Mouse (Mus musculus): ENCODE data around the gene Mon1a. TPM values are rescaled to one million over a fixed set of nuclear protein-coding genes. Genes with fewer than 3 reads are reported as not detected.

Gene Mon1a
- polyA plus RNA-seq, 1 experiment from 2014 or later: 5.8 TPM

DNA sequence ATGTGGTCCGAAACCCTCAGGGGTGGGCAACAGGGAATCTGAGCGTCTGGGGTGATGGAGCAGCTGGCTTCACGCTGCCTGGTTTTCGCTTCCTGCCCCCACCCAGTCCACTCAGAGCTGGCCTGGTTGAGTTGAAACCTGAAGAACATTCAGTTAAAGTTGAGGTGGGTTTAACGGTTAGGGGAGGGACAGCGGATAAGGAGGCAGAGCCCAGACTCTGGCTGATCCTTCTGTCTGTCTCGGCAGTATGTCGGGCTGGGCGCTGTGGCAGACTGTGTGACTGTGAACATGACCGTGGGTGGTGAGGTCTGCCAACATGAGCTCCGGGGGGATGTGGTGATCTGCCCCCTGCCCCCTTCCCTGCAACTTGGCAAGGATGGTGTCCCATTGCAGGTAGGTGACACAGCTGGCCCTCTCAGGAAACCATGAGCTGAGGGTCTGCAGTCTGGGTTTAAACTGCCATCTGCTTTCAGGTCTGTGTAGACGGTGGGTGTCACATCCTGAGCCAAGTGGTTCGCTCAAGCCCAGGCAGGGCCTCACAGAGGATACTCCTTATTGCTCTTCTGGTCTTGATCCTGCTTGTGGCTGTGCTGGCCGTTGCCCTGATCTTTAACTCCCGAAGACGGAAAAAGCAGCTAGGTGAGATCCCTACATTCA, 26.9 kb downstream of the Mon1a start:
- H3K27me3 ChIP-seq (ENCODE audit: insufficient read depth, low read length): no peaks in the 10 kb centered on the region
- TF ChIP-seq EP300 (IDR thresholded peaks at IDR 0.05; ENCODE audit: low read depth): no peak
- H3K36me3 ChIP-seq (replicated peaks; ENCODE audit: insufficient read depth, low read length): 0 out of 2 replicates have a peak, but pooled peaks cover 2% of the 10 kb centered on the region
- H3K4me2 ChIP-seq (ENCODE audit: low read depth, low read length): no peak overlapping the region
- no peaks in the 10 kb centered on the region for H3K9me3 ChIP-seq (ENCODE audit: low read length)
- no peak overlapping the region for H3K9ac ChIP-seq (replicated peaks)
- no peak for ATAC-seq
- no peak overlapping the region for H3K4me3 ChIP-seq (ENCODE audit: low read depth, low read length)
- 73% methylated on average over 16 of the region's 16 CpGs for WGBS (ENCODE audit: insufficient replicate concordance)
- H3K27ac ChIP-seq (ENCODE audit: low read depth): no peak overlapping the region
- no peak for DNase-seq
- H3K4me1 ChIP-seq (ENCODE audit: insufficient read depth): no peaks in the 10 kb centered on the region

DNA sequence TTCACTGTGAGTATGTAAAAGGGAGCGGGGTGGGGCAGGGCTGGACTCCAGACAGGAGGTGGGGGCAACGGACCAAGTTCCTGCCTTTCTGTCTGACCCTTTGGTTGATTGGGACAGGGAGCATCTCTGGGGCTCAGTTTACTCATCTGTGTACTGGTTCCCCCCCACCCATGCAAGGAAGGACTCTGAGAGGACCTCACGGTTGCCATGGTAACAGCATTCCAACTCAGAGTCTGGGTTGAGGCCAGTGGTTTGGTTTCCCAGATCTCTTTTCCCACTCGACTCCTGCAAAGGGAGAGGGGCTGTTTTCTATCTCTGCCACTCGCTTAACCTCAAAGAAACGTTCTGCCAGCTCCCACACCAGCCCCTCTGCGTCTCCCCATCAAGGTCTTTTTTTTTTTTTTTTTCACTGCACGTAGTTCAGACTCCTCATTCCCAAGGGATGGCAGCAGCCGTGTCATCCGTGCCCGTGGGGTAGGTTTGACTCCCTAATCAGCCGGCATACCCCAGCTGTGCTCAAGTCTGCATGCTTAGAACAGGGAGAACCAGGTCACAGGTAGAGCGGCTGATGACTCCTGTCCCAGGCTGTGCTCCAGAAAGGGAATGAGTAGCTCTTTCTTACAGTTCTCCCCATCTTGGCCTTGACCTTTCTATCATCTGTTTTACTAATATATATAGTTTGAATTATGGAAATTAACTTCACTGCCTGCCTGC, 30.1 kb downstream of the Mon1a start:
- ATAC-seq (no peak), DNase-seq (no peak)
- no peaks in the 10 kb centered on the region for H3K27me3 ChIP-seq (ENCODE audit: insufficient read depth, low read length)
- 0 out of 2 replicates have a peak, but pooled peaks cover 2% of the 10 kb centered on the region for H3K36me3 ChIP-seq (replicated peaks; ENCODE audit: insufficient read depth, low read length)
- no peak overlapping the region for H3K9ac ChIP-seq (replicated peaks)
- no peaks in the 10 kb centered on the region for H3K4me1 ChIP-seq (ENCODE audit: insufficient read depth)
- no peaks in the 10 kb centered on the region for H3K9me3 ChIP-seq (ENCODE audit: low read length)
- no peak overlapping the region for H3K4me2 ChIP-seq (ENCODE audit: low read depth, low read length)
- 47% methylated on average over 13 of the region's 13 CpGs for WGBS (ENCODE audit: insufficient replicate concordance)
- TF ChIP-seq CTCF (IDR thresholded peaks at IDR 0.05; ENCODE audit: low read depth) (no peak), EP300 (IDR thresholded peaks at IDR 0.05; ENCODE audit: low read depth) (no peak)
- H3K4me3 ChIP-seq (ENCODE audit: low read depth, low read length): no peak overlapping the region
- H3K27ac ChIP-seq (ENCODE audit: low read depth): no peak overlapping the region

DNA sequence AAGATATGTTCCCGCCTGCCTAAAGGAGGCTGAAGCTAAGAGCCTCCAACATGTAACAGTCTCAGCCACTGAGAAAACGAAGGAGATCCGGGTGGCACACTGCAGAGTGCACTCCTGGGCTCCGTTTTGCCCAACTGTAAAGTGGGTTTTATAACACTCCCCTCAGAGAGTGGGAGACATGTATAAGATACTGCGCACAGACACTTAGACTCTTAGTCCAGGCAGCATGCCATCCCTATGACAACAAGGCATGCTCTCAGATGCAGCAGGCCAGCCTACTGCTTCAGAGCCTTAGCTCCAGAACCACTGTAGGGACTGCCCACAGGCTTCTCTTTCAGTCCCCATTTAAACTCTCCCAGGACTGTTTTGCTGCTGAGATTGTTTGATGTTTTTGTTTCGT, 30.9 kb downstream of the Mon1a start:
- DNase-seq (no peak), ATAC-seq (no peak)
- peaks cover 3% of the 10 kb centered on the region; the same call in 1 of the 2 replicates for H3K4me1 ChIP-seq (ENCODE audit: insufficient read depth)
- H3K27me3 ChIP-seq (ENCODE audit: insufficient read depth, low read length): no peaks in the 10 kb centered on the region
- no peak overlapping the region for H3K9ac ChIP-seq (replicated peaks)
- no peaks in the 10 kb centered on the region for H3K9me3 ChIP-seq (ENCODE audit: low read length)
- no peak overlapping the region for H3K4me3 ChIP-seq (ENCODE audit: low read depth, low read length)
- no peak overlapping the region for H3K27ac ChIP-seq (ENCODE audit: low read depth)
- H3K4me2 ChIP-seq (ENCODE audit: low read depth, low read length): no peak overlapping the region
- 0 out of 2 replicates have a peak, but pooled peaks cover 2% of the 10 kb centered on the region for H3K36me3 ChIP-seq (replicated peaks; ENCODE audit: insufficient read depth, low read length)
- TF ChIP-seq EP300 (IDR thresholded peaks at IDR 0.05; ENCODE audit: low read depth): no peak
- no peak for TF ChIP-seq CTCF (IDR thresholded peaks at IDR 0.05; ENCODE audit: low read depth)
- WGBS (ENCODE audit: insufficient replicate concordance): 77% methylated on average over 6 of the region's 6 CpGs

DNA sequence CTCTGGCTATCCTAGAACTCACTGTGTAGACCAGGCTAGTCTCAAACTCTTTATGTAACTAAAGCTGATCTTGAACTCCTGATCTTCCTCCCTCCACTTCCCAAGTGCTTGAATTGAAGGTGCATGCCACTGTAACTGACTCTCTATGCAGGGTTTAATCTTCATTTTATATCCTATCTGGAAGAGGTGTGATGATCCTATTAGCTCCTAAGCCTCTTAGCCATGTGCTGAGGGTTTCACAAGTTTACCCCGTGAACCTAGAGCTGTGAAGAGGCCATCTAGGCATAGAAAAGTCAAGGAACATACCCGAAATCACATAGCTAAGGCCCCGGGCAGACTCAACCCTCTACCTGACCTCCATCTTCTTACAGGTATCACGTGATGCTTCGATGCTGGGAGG, 31.5 kb downstream of the Mon1a start:
- Histone ChIP-seq H3K4me1 (ENCODE audit: insufficient read depth) (peaks cover 3% of the 10 kb centered on the region; the same call in 1 of the 2 replicates), H3K4me2 (ENCODE audit: low read depth, low read length) (no peak overlapping the region), H3K4me3 (ENCODE audit: low read depth, low read length) (no peak overlapping the region), H3K27ac (ENCODE audit: low read depth) (no peak overlapping the region), H3K9me3 (ENCODE audit: low read length) (no peaks in the 10 kb centered on the region), H3K36me3 (replicated peaks; ENCODE audit: insufficient read depth, low read length) (0 out of 2 replicates have a peak, but pooled peaks cover 2% of the 10 kb centered on the region), H3K9ac (replicated peaks) (no peak overlapping the region), H3K27me3 (ENCODE audit: insufficient read depth, low read length) (no peaks in the 10 kb centered on the region)
- WGBS (ENCODE audit: insufficient replicate concordance): 68% methylated on average over 5 of the region's 5 CpGs
- ATAC-seq: no peak
- TF ChIP-seq EP300 (IDR thresholded peaks at IDR 0.05; ENCODE audit: low read depth) (no peak), CTCF (IDR thresholded peaks at IDR 0.05; ENCODE audit: low read depth) (no peak)
- DNase-seq: no peak

DNA sequence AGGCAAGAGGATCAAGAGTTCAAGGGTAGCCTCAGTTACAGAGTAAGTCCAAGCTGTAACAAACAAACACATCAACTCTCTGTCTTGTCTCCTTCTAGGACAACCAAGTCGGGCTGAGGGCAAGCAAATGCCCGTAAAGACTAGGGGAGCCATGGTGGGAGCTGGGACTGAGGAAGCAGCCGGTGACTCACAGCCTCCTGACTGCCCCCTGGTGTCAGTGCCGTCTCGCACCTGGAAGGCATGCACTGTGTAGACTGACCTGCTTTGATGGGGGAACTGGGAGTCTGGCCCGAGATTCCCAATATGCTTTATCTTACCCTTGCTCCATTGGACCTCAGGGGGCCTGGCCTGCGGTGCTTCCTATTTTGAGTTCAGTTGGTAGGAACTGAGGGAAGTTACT, 35.1 kb downstream of the Mon1a start:
- Histone ChIP-seq H3K27me3 (ENCODE audit: insufficient read depth, low read length) (0 out of 2 replicates have a peak, but pooled peaks cover 2% of the 10 kb centered on the region), H3K9ac (replicated peaks) (no peak overlapping the region), H3K4me2 (ENCODE audit: low read depth, low read length) (no peak overlapping the region), H3K4me1 (ENCODE audit: insufficient read depth) (peaks cover 3% of the 10 kb centered on the region; the same call in 1 of the 2 replicates), H3K9me3 (ENCODE audit: low read length) (no peaks in the 10 kb centered on the region), H3K36me3 (replicated peaks; ENCODE audit: insufficient read depth, low read length) (0 out of 2 replicates have a peak, but pooled peaks cover 2% of the 10 kb centered on the region), H3K4me3 (ENCODE audit: low read depth, low read length) (no peak overlapping the region), H3K27ac (ENCODE audit: low read depth) (no peak overlapping the region)
- TF ChIP-seq EP300 (IDR thresholded peaks at IDR 0.05; ENCODE audit: low read depth): no peak
- TF ChIP-seq CTCF (IDR thresholded peaks at IDR 0.05; ENCODE audit: low read depth): peak; percentile 73
- 30% methylated on average over 7 of the region's 7 CpGs for WGBS (ENCODE audit: insufficient replicate concordance)
- ATAC-seq (peak; percentile 64; the same call in 1 of the 2 replicates), DNase-seq (peak; percentile 70)

DNA sequence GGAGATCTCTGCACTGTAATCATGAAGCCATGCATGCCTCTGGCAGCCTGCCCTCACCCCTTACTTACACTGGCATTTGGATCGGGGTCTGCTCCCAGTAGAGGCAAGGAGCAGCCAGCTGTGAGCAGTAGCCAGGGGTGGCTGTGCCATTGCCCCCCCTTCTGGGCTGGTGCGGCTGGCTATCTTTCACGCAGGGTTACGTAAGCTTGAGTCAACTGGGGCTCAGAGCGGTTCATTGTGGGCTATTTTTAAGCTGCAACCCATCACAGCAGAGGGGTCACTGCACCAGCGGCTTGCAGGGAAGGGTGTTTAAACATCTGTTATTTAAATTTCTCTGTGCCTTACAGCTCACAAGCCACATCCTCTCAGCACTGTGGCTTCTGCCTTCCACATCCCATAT, 36.0 kb downstream of the Mon1a start:
- Histone ChIP-seq H3K4me2 (ENCODE audit: low read depth, low read length) (no peak overlapping the region), H3K4me3 (ENCODE audit: low read depth, low read length) (no peak overlapping the region), H3K27me3 (ENCODE audit: insufficient read depth, low read length) (0 out of 2 replicates have a peak, but pooled peaks cover 2% of the 10 kb centered on the region), H3K4me1 (ENCODE audit: insufficient read depth) (peaks cover 3% of the 10 kb centered on the region; the same call in 1 of the 2 replicates), H3K27ac (ENCODE audit: low read depth) (no peak overlapping the region), H3K9ac (replicated peaks) (no peak overlapping the region), H3K9me3 (ENCODE audit: low read length) (no peaks in the 10 kb centered on the region), H3K36me3 (replicated peaks; ENCODE audit: insufficient read depth, low read length) (no peaks in the 10 kb centered on the region)
- 15% methylated on average over 6 of the region's 6 CpGs for WGBS (ENCODE audit: insufficient replicate concordance)
- no peak for DNase-seq
- TF ChIP-seq EP300 (IDR thresholded peaks at IDR 0.05; ENCODE audit: low read depth) (no peak), CTCF (IDR thresholded peaks at IDR 0.05; ENCODE audit: low read depth) (no peak)
- peak; percentile 40; the same call in 1 of the 2 replicates for ATAC-seq

Measured in liver, postnatal 0 days (tissue).